Mouse (Mus musculus) small intestine, adult 2 months (tissue): ENCODE measurements around the gene Mrpl42. TPM values are rescaled to one million over a fixed set of nuclear protein-coding genes. Genes with fewer than 3 reads are reported as not detected.

Experiments
- H3K27ac ChIP-seq: fragments of 200-500 bp; 2 replicates; pipeline ENCODE4 v1.5.1; 2012; ENCODE audit warnings: low read depth, low read length, control low read depth, inconsistent platforms; ENCODE audit not compliant: insufficient read depth
- H3K27me3 ChIP-seq: fragments of 200-500 bp; 2 replicates; pipeline ENCODE4 v1.6.1; 2012; ENCODE audit warnings: mild to moderate bottlenecking, moderate library complexity, low read length, inconsistent platforms; ENCODE audit not compliant: control insufficient read depth, insufficient read depth
- H3K36me3 ChIP-seq: fragments of 200-500 bp; 2 replicates; pipeline ENCODE4 v1.6.1; 2012; ENCODE audit warnings: mild to moderate bottlenecking, low read length, control low read depth, inconsistent platforms; ENCODE audit not compliant: control insufficient read depth, insufficient read depth
- H3K4me1 ChIP-seq: fragments of 200-500 bp; 2 replicates; pipeline ENCODE4 v1.6.1; 2012; ENCODE audit warnings: low read length, inconsistent platforms, mixed read lengths; ENCODE audit not compliant: control insufficient read depth, insufficient read depth, insufficient read length
- H3K4me3 ChIP-seq: fragments of 200-500 bp; 2 replicates; pipeline ENCODE4 v1.5.1; 2012; ENCODE audit warnings: low read depth, mild to moderate bottlenecking, control low read depth, inconsistent platforms, low read length, moderate library complexity
- CTCF ChIP-seq: fragments of 200-500 bp; IDR thresholded peaks from 2 replicates; pipeline ENCODE4 v1.5.1; 2012; ENCODE audit warnings: low read depth, mild to moderate bottlenecking, control low read depth, inconsistent platforms, low read length, moderate library complexity, mixed read lengths; ENCODE audit not compliant: insufficient replicate concordance, insufficient read length; ENCODE audit errors: extremely low read depth
- POLR2A ChIP-seq: fragments of 200-500 bp; IDR thresholded peaks from 2 replicates; pipeline ENCODE4 v1.6.1; 2012; ENCODE audit warnings: low read depth, mild to moderate bottlenecking, control low read depth, inconsistent platforms, low read length, moderate library complexity
- WGBS: fragments of 180-500 bp; shearing (Covaris S2); methylation state at CpG from one replicate; pipeline ENCODE4 v1.1.7; 2018; 5-methylcytosine and 5-hydroxymethylcytosine counted together
- polyA plus RNA-seq: library from polyadenylated mRNA; depleted of rRNA; stranded (reverse); fragments of >200 nt; gene quantifications from 2 replicates; pipeline ENCODE4 v1.2.3, GENCODE M21; 2012

Gene Mrpl42
- polyA plus RNA-seq, 1 experiment, result 38.2 TPM

GRCm38 (mm10) chr10:95544004-95544403, 42.3 kb upstream of the Mrpl42 start:
- Histone ChIP-seq H3K27me3 (no peaks in the 10 kb centered on the region), H3K36me3 (peaks cover 32% of the 10 kb centered on the region), H3K4me3 (no peak overlapping the region), H3K4me1 (peaks cover 3% of the 10 kb centered on the region; the same call in 1 of the 2 replicates), H3K27ac (no peak overlapping the region)
- TF ChIP-seq CTCF (no peak), POLR2A (no peak)

GRCm38 (mm10) chr10:95543377-95543776, 41.6 kb upstream of the Mrpl42 start:
- H3K27me3 ChIP-seq, result no peaks in the 10 kb centered on the region
- no peak for TF ChIP-seq POLR2A
- TF ChIP-seq CTCF, result no peak
- WGBS, result 85% methylated on average over 2 of the region's 2 CpGs
- H3K27ac ChIP-seq, result no peak overlapping the region
- no peak overlapping the region for H3K4me3 ChIP-seq
- peaks cover 3% of the 10 kb centered on the region; the same call in 1 of the 2 replicates for H3K4me1 ChIP-seq
- H3K36me3 ChIP-seq, result peaks cover 29% of the 10 kb centered on the region

- Histone ChIP-seq H3K27me3 (no peaks in the 10 kb centered on the region), H3K4me3 (no peak overlapping the region), H3K36me3 (peaks cover 24% of the 10 kb centered on the region), H3K4me1 (peaks cover 3% of the 10 kb centered on the region; the same call in 1 of the 2 replicates), H3K27ac (no peak overlapping the region)
- 87% methylated on average over 4 of the region's 4 CpGs for WGBS
- TF ChIP-seq CTCF (no peak), POLR2A (no peak)
Observed at GRCm38 (mm10) chr10:95542916-95543315, 41.2 kb upstream of the Mrpl42 start.

- no peak overlapping the region for H3K27ac ChIP-seq
Observed at GRCm38 (mm10) chr10:95539841-95540240, 38.1 kb upstream of the Mrpl42 start.

GRCm38 (mm10) chr10:95539260-95539659, 37.5 kb upstream of the Mrpl42 start:
- no peaks in the 10 kb centered on the region for H3K27me3 ChIP-seq
- H3K4me1 ChIP-seq, result peaks cover 5% of the 10 kb centered on the region; the same call in 1 of the 2 replicates
- H3K36me3 ChIP-seq, result peaks cover 8% of the 10 kb centered on the region
- TF ChIP-seq CTCF (no peak), POLR2A (no peak)
- H3K4me3 ChIP-seq, result no peak overlapping the region
- 81% methylated on average over 3 of the region's 3 CpGs for WGBS
- H3K27ac ChIP-seq, result no peak overlapping the region

More at GRCm38 (mm10) chr10:95539841-95540240, 38.1 kb upstream of the Mrpl42 start:
- no peak for TF ChIP-seq POLR2A
- TF ChIP-seq CTCF, result no peak
- H3K27me3 ChIP-seq, result no peaks in the 10 kb centered on the region
- H3K4me3 ChIP-seq, result no peak overlapping the region
- H3K4me1 ChIP-seq, result peaks cover 5% of the 10 kb centered on the region; the same call in 1 of the 2 replicates
- 73% methylated on average over 3 of the region's 3 CpGs for WGBS
- peaks cover 12% of the 10 kb centered on the region for H3K36me3 ChIP-seq

GRCm38 (mm10) chr10:95536222-95536541, 34.4 kb upstream of the Mrpl42 start:
- no peak overlapping the region for H3K27ac ChIP-seq
- H3K4me1 ChIP-seq, result peaks cover 8% of the 10 kb centered on the region; the same call in 1 of the 2 replicates
- H3K36me3 ChIP-seq, result no peaks in the 10 kb centered on the region
- no peaks in the 10 kb centered on the region for H3K27me3 ChIP-seq
- WGBS, result 81% methylated on average over 6 of the region's 6 CpGs
- TF ChIP-seq POLR2A, result no peak
- no peak for TF ChIP-seq CTCF
- H3K4me3 ChIP-seq, result no peak overlapping the region

GRCm38 (mm10) chr10:95535399-95536221, 33.9 kb upstream of the Mrpl42 start:
- Histone ChIP-seq H3K36me3 (no peaks in the 10 kb centered on the region), H3K4me1 (peaks cover 8% of the 10 kb centered on the region; the same call in 1 of the 2 replicates), H3K4me3 (no peak overlapping the region), H3K27me3 (no peaks in the 10 kb centered on the region), H3K27ac (no peak overlapping the region)
- TF ChIP-seq POLR2A (no peak), CTCF (no peak)
- WGBS, result 68% methylated on average over 8 of the region's 8 CpGs

GRCm38 (mm10) chr10:95533382-95533781, 31.6 kb upstream of the Mrpl42 start:
- WGBS, result 83% methylated on average over 7 of the region's 7 CpGs
- TF ChIP-seq CTCF, result no peak
- no peak for TF ChIP-seq POLR2A
- Histone ChIP-seq H3K36me3 (no peaks in the 10 kb centered on the region), H3K27me3 (no peaks in the 10 kb centered on the region), H3K27ac (no peak overlapping the region), H3K4me1 (peaks cover 10% of the 10 kb centered on the region; the same call in 1 of the 2 replicates), H3K4me3 (no peak overlapping the region)
